Comparison of ENCODE assay signal across 10 mouse cellular contexts in genomic region chr14:25520991-25521390, GRCm38 (mm10).
A peak's percentile ranks its signal among the peaks of the same experiment; 100 is the strongest.
DNase-seq lines count a peak whose midpoint lies in the region; ATAC-seq and TF ChIP-seq lines count a peak whose summit lies in the region.
"Had no signal": no experiment of that assay in that cellular context is flagged by ENCODE, and none has a peak within 500 bp of the region (broad histone marks: within the 10 kb centered on the region; RNA-seq: fewer than 3 reads in every experiment).

No protein-coding gene starts in this region.

- DNase-seq in cerebellum, postnatal 10 days, result peak; percentile 60 to 61
- no peak for DNase-seq in cerebellum, adult 11-12 months
- DNase-seq in hindbrain, postnatal 0 days (ENCODE audit: low spot score), result peak; percentile 54
- DNase-seq in right cerebral cortex, adult 18-20 months, result no peak
- DNase-seq in layer of hippocampus, postnatal 10 days (ENCODE audit: low spot score in 2 of 2), result no peak
- DNase-seq: lung, postnatal 10 days; right cerebral cortex, postnatal 4 days had no signal

- TF ChIP-seq CTCF in hindbrain, postnatal 0 days (IDR thresholded peaks at IDR 0.05; ENCODE audit: low read depth), result 0 out of 2 replicates have a peak, but pooled peaks have one; percentile 14

- TF ChIP-seq POLR2A in myocyte (IDR thresholded peaks at IDR 0.05; ENCODE audit: insufficient read length, low read depth), result no peak

- 30% methylated on average over 9 of the region's 9 CpGs for WGBS in hindbrain, postnatal 0 days

- no peak overlapping the region for H3K9ac ChIP-seq in hindbrain, postnatal 0 days (replicated peaks; ENCODE audit: low read length)

- H3K4me1 ChIP-seq in megakaryocyte, embryonic 14.5 days, result peaks cover 100% of the 10 kb centered on the region
- H3K4me1 ChIP-seq in hindbrain, postnatal 0 days (ENCODE audit: insufficient read depth, low read length), result peaks cover 29% of the 10 kb centered on the region

- peaks cover 59% of the 10 kb centered on the region for H3K79me2 ChIP-seq in myocyte (ENCODE audit: control insufficient read depth, insufficient read depth)

- no peak for ATAC-seq in megakaryocyte, adult 5-6 weeks (ENCODE audit: poor library complexity, severe bottlenecking)
- no peak for ATAC-seq in hindbrain, postnatal 0 days

- peak overlapping the region; percentile 23 for H3K4me3 ChIP-seq in megakaryocyte, embryonic 14.5 days (replicated peaks)
- H3K4me3 ChIP-seq in hindbrain, postnatal 0 days (ENCODE audit: low read length), result no peak overlapping the region
- H3K4me3 ChIP-seq in myocyte, result no peak overlapping the region

- H3K9me3 ChIP-seq in megakaryocyte, embryonic 14.5 days, result no peaks in the 10 kb centered on the region
- H3K9me3 ChIP-seq in hindbrain, postnatal 0 days (ENCODE audit: low read length), result no peaks in the 10 kb centered on the region

- H3K36me3 ChIP-seq in megakaryocyte, embryonic 14.5 days (replicated peaks; ENCODE audit: low read length), result peaks cover 67% of the 10 kb centered on the region
- no peaks in the 10 kb centered on the region for H3K36me3 ChIP-seq in hindbrain, postnatal 0 days (ENCODE audit: insufficient read depth, low read length)
- no peaks in the 10 kb centered on the region for H3K36me3 ChIP-seq in myocyte (ENCODE audit: control insufficient read depth, insufficient read depth)

- H3K27ac ChIP-seq in hindbrain, postnatal 0 days, result no peak overlapping the region

- H3K4me2 ChIP-seq in hindbrain, postnatal 0 days (ENCODE audit: low read depth, low read length), result no peak overlapping the region
- peak overlapping the region; percentile 49 for H3K4me2 ChIP-seq in myocyte (ENCODE audit: low read depth)

- H3ac ChIP-seq in myocyte (ENCODE audit: control insufficient read depth, insufficient read length), result no peak overlapping the region

- no peaks in the 10 kb centered on the region for H3K27me3 ChIP-seq in megakaryocyte, embryonic 14.5 days (replicated peaks)
- no peaks in the 10 kb centered on the region for H3K27me3 ChIP-seq in hindbrain, postnatal 0 days (ENCODE audit: insufficient read depth, low read length)
- H3K27me3 ChIP-seq in myocyte (ENCODE audit: control insufficient read depth, insufficient read depth, insufficient read length), result no peaks in the 10 kb centered on the region

TF ChIP-seq in myocyte, 11 proteins besides CTCF, POLR2A, EP300 and RAD21:
- no peak for TF ChIP-seq MYOD1 (IDR thresholded peaks at IDR 0.05; ENCODE audit: control insufficient read depth in 1 of 3, insufficient read length in 2 of 3, low read depth in 2 of 3)
- TF ChIP-seq TCF3 (IDR thresholded peaks at IDR 0.05; ENCODE audit: insufficient read length, low read depth), result no peak
- no peak for TF ChIP-seq USF1 (IDR thresholded peaks at IDR 0.05; ENCODE audit: low read depth)
- no peak for TF ChIP-seq REST (IDR thresholded peaks at IDR 0.05; ENCODE audit: insufficient read depth, insufficient read length)
- TF ChIP-seq SRF (IDR thresholded peaks at IDR 0.05; ENCODE audit: control insufficient read depth, insufficient read length, low read depth), result no peak
- no peak for TF ChIP-seq CEBPB (IDR thresholded peaks at IDR 0.05; ENCODE audit: insufficient read depth, poor library complexity, severe bottlenecking)
- no peak for TF ChIP-seq MAX (IDR thresholded peaks at IDR 0.05; ENCODE audit: low read depth)
- no peak for TF ChIP-seq POLR2AphosphoS2 (IDR thresholded peaks at IDR 0.05; ENCODE audit: insufficient read length, low read depth)
- no peak for TF ChIP-seq MYOG (IDR thresholded peaks at IDR 0.05; ENCODE audit: control insufficient read depth in 1 of 3, insufficient read depth in 1 of 3, insufficient read length in 2 of 3, low read depth in 2 of 3)
- TF ChIP-seq E2F4 (IDR thresholded peaks at IDR 0.05; ENCODE audit: insufficient read depth), result no peak
- TF ChIP-seq TCF12 (IDR thresholded peaks at IDR 0.05; ENCODE audit: insufficient read depth, poor library complexity, severe bottlenecking), result no peak

Comparison
In these comparisons a context has a peak if more than half of its experiments do, and no peak if none do; other contexts are left out.
1. DNase-seq: peak in cerebellum, postnatal 10 days (2 of 2) and hindbrain, postnatal 0 days (single experiment); none in cerebellum, adult 11-12 months (single experiment), right cerebral cortex, adult 18-20 months (single experiment) and layer of hippocampus, postnatal 10 days (0 of 2).